Mouse (Mus musculus) thymus, adult 2 months (tissue): ENCODE measurements around the gene Cish.

Source experiments
- CTCF ChIP-seq: fragments of 200-500 bp; IDR thresholded peaks from 2 replicates; pipeline ENCODE4 v1.5.1; 2012; ENCODE audit warnings: mild to moderate bottlenecking, control low read depth, low read length, moderate library complexity, borderline replicate concordance; ENCODE audit not compliant: control insufficient read depth, poor library complexity, insufficient read depth; ENCODE audit errors: extremely low read depth
- POLR2A ChIP-seq: fragments of 200-500 bp; IDR thresholded peaks from 2 replicates; pipeline ENCODE4 v1.6.1; 2012; ENCODE audit warnings: mild to moderate bottlenecking, low read length, control low read depth, moderate library complexity; ENCODE audit not compliant: control insufficient read depth, poor library complexity, insufficient read depth; ENCODE audit errors: extremely low read depth

GRCm38 (mm10) chr9:107269772-107270171, 26.1 kb upstream of the Cish start:
- TF ChIP-seq CTCF: no peak
- TF ChIP-seq POLR2A: no peak
